Comparison of ENCODE assay signal across 8 mouse cellular contexts in genomic region chr2:30794179-30795108, GRCm38 (mm10). TPM values are rescaled to one million over a fixed set of nuclear protein-coding genes. Genes with fewer than 3 reads are reported as not detected.
DNase-seq lines count a peak whose midpoint lies in the region; ATAC-seq and TF ChIP-seq lines count a peak whose summit lies in the region.

No protein-coding gene starts in this region.

- no peak for TF ChIP-seq EP300 in MEL (IDR thresholded peaks at IDR 0.05; ENCODE audit: low read depth in 1 of 2, low read length in 2 of 2)

- TF ChIP-seq RAD21 in MEL (IDR thresholded peaks at IDR 0.05; ENCODE audit: low read depth, low read length) = peak; percentile 95

- H3K4me3 ChIP-seq in MEL (ENCODE audit: control insufficient read depth in 1 of 2, insufficient read depth in 1 of 2, low read depth in 2 of 2, low read length in 2 of 2) = peak overlapping the region; percentile 50 to 71
- H3K4me3 ChIP-seq in cerebellum, adult 2 months (replicated peaks; ENCODE audit: insufficient read depth, low read depth, low read length) = peak overlapping the region; percentile 59
- peak overlapping the region; percentile 34 for H3K4me3 ChIP-seq in forebrain, postnatal 0 days (ENCODE audit: low read depth, low read length)
- peak overlapping the region; percentile 55 for H3K4me3 ChIP-seq in layer of hippocampus, adult 2 months
- H3K4me3 ChIP-seq in lung, adult 2 months (replicated peaks; ENCODE audit: extremely low read depth, low read depth, low read length) = peak overlapping the region; percentile 78
- H3K4me3 ChIP-seq in neural tube, embryonic 15.5 days (replicated peaks) = peak overlapping the region; percentile 38

- H3K9me3 ChIP-seq in MEL (replicated peaks; ENCODE audit: insufficient read depth, low read length) = no peaks in the 10 kb centered on the region
- no peaks in the 10 kb centered on the region for H3K9me3 ChIP-seq in forebrain, postnatal 0 days (ENCODE audit: low read length)
- no peaks in the 10 kb centered on the region for H3K9me3 ChIP-seq in neural tube, embryonic 15.5 days (replicated peaks)

- H3K27me3 ChIP-seq in MEL (ENCODE audit: control insufficient read depth in 1 of 2, insufficient read depth in 2 of 2, low read length in 2 of 2) = no peaks in the 10 kb centered on the region
- no peaks in the 10 kb centered on the region for H3K27me3 ChIP-seq in cerebellum, adult 2 months (ENCODE audit: control insufficient read depth, insufficient read depth, low read length)
- no peaks in the 10 kb centered on the region for H3K27me3 ChIP-seq in forebrain, postnatal 0 days (ENCODE audit: insufficient read depth, low read length)
- 0 out of 2 replicates have a peak, but pooled peaks cover 2% of the 10 kb centered on the region for H3K27me3 ChIP-seq in neural tube, embryonic 15.5 days (replicated peaks)

- peak overlapping the region; percentile 54 for H3K4me2 ChIP-seq in forebrain, postnatal 0 days (ENCODE audit: low read depth)
- H3K4me2 ChIP-seq in neural tube, embryonic 15.5 days = peak overlapping the region; percentile 65

- TF ChIP-seq POLR2A in MEL (IDR thresholded peaks at IDR 0.05; ENCODE audit: control insufficient read depth in 1 of 2, insufficient read depth in 1 of 2, low read depth in 1 of 2, low read length in 2 of 2, poor library complexity in 1 of 2) = peak in 1 of 2 experiments; percentile 32; a peak in 1 of 4 replicates
- no peak for TF ChIP-seq POLR2A in cerebellum, adult 2 months (IDR thresholded peaks at IDR 0.05; ENCODE audit: borderline replicate concordance, insufficient read depth, low read length)
- TF ChIP-seq POLR2A in lung, adult 2 months (IDR thresholded peaks at IDR 0.05; ENCODE audit: borderline replicate concordance, extremely low read depth, low read depth, low read length) = no peak

- H3K79me2 ChIP-seq in MEL (ENCODE audit: control insufficient read depth, insufficient read depth, low read length, poor library complexity) = no peaks in the 10 kb centered on the region

- H3K4me1 ChIP-seq in MEL (ENCODE audit: control insufficient read depth in 1 of 2, insufficient read depth in 2 of 2, low read length in 2 of 2) = peaks cover 0 to 10% of the 10 kb centered on the region in 2 experiments; a peak in 3 of 4 replicates
- H3K4me1 ChIP-seq in cerebellum, adult 2 months (ENCODE audit: control insufficient read depth, insufficient read depth, low read length) = no peaks in the 10 kb centered on the region
- H3K4me1 ChIP-seq in forebrain, postnatal 0 days (ENCODE audit: insufficient read depth) = peaks cover 17% of the 10 kb centered on the region
- H3K4me1 ChIP-seq in lung, adult 2 months (ENCODE audit: control insufficient read depth, insufficient read depth, low read length) = peaks cover 6% of the 10 kb centered on the region; the same call in 1 of the 2 replicates
- peaks cover 30% of the 10 kb centered on the region for H3K4me1 ChIP-seq in neural tube, embryonic 15.5 days

- peak overlapping the region; percentile 52 for H3K9ac ChIP-seq in MEL (ENCODE audit: control insufficient read depth, low read depth, low read length, poor library complexity, severe bottlenecking)
- peak overlapping the region; percentile 49 for H3K9ac ChIP-seq in forebrain, postnatal 0 days
- peak overlapping the region; percentile 41 for H3K9ac ChIP-seq in neural tube, embryonic 15.5 days (replicated peaks)

- peak; percentile 83 for ATAC-seq in forebrain, postnatal 0 days
- ATAC-seq in neural tube, embryonic 15.5 days (ENCODE audit: low FRiP score) = peak; percentile 64

- DNase-seq in MEL (ENCODE audit: low read depth, low spot score) = peak; percentile 93
- peak; percentile 90 to 98 for DNase-seq in cerebellum, adult 2 months
- peak; percentile 96 for DNase-seq in forebrain, postnatal 0 days
- DNase-seq in heart, postnatal 4 days = peak; percentile 99
- DNase-seq in layer of hippocampus, adult 2 months (ENCODE audit: low spot score in 2 of 2) = peak; percentile 92 to 99
- peak; percentile 98 for DNase-seq in lung, adult 2 months
- DNase-seq in testis, postnatal 10 days (ENCODE audit: low spot score) = peak; percentile 98

- H3K27ac ChIP-seq in MEL (ENCODE audit: control insufficient read depth, low read depth, low read length) = no peak overlapping the region
- peak overlapping the region; percentile 9; the same call in 1 of the 2 replicates for H3K27ac ChIP-seq in cerebellum, adult 2 months (ENCODE audit: insufficient read depth, low read length)
- peak overlapping the region; percentile 73 for H3K27ac ChIP-seq in forebrain, postnatal 0 days (ENCODE audit: low read depth, low read length)
- H3K27ac ChIP-seq in layer of hippocampus, adult 2 months = peak overlapping the region; percentile 91
- peak overlapping the region; percentile 82 for H3K27ac ChIP-seq in neural tube, embryonic 15.5 days (replicated peaks)

- H3K36me3 ChIP-seq in MEL (ENCODE audit: control insufficient read depth in 1 of 2, insufficient read depth in 2 of 2, low read length in 2 of 2) = peaks cover 0 to 4% of the 10 kb centered on the region in 2 experiments; a peak in 2 of 4 replicates
- no peaks in the 10 kb centered on the region for H3K36me3 ChIP-seq in forebrain, postnatal 0 days (ENCODE audit: insufficient read depth)
- H3K36me3 ChIP-seq in neural tube, embryonic 15.5 days = no peaks in the 10 kb centered on the region

- TF ChIP-seq CTCF in MEL (IDR thresholded peaks at IDR 0.05 in 2 of 3, conservative IDR thresholded peaks at IDR 0.05 in 1 of 3; ENCODE audit: control insufficient read depth in 1 of 3, insufficient read depth in 1 of 3, low read depth in 2 of 3, low read length in 3 of 3, poor library complexity in 1 of 3, severe bottlenecking in 1 of 3) = peak; percentile 68 to 99 (median 87)
- peak; percentile 97 for TF ChIP-seq CTCF in cerebellum, adult 2 months (IDR thresholded peaks at IDR 0.05; ENCODE audit: borderline replicate concordance, insufficient read depth, low read depth, low read length)
- TF ChIP-seq CTCF in forebrain, postnatal 0 days (IDR thresholded peaks at IDR 0.05; ENCODE audit: low read depth) = peak; percentile 92
- peak; percentile 86 for TF ChIP-seq CTCF in layer of hippocampus, adult 2 months (conservative IDR thresholded peaks at IDR 0.05)
- peak; percentile 81 for TF ChIP-seq CTCF in lung, adult 2 months (IDR thresholded peaks at IDR 0.05; ENCODE audit: insufficient read depth, low read length)

- 4% methylated on average over 48 of the region's 48 CpGs for WGBS in cerebellum, adult 2 months
- WGBS in forebrain, postnatal 0 days = 6% methylated on average over 48 of the region's 48 CpGs
- WGBS in lung, adult 2 months = 4% methylated on average over 48 of the region's 48 CpGs
- WGBS in neural tube, embryonic 15.5 days = 5% methylated on average over 48 of the region's 48 CpGs

TF ChIP-seq in MEL, 35 proteins besides CTCF, POLR2A, EP300 and RAD21 (continues in another document):
- TF ChIP-seq MAZ (IDR thresholded peaks at IDR 0.05; ENCODE audit: low read depth, low read length) (no peak), MAX (IDR thresholded peaks at IDR 0.05; ENCODE audit: low read length) (peak; percentile 72), MXI1 (IDR thresholded peaks at IDR 0.05; ENCODE audit: low read depth, low read length) (peak; percentile 46)

RNA-seq across cellular contexts. Expression of gene 1700001O22Rik, which starts 9.0 kb away (rescaled TPM):
- 0.50 TPM in 1 of 2 replicates, not detected in the other for total RNA-seq in MEL (2012; rRNA removed)
- polyA plus RNA-seq in MEL (2012; ENCODE audit: insufficient read depth in 1 of 2, insufficient read length in 2 of 2, low read depth in 1 of 2, low replicate concordance in 2 of 2, missing spikeins in 1 of 2) = 1 to 10 TPM in 1 of 2 experiments, not detected in 1; 1.8 TPM
- 3.8 and 4.7 TPM in 2 replicates for polyA plus RNA-seq in cerebellum, adult 2 months (2012; rRNA removed)
- 0.77 and 1.8 TPM in 2 replicates for total RNA-seq in forebrain, postnatal 0 days (2014; rRNA removed)
- 1.4 and 1.5 TPM in 2 replicates for polyA plus RNA-seq in forebrain, postnatal 0 days (2015; fragmentation: Nextera tagmentation; extraction: Ambion mirVana)
- total RNA-seq in heart, postnatal 4 days (2021) = 1 to 10 TPM; 2.6 to 4.0 TPM
- total RNA-seq in layer of hippocampus, adult 2 months (2021) = 1 to 10 TPM; 4.9 to 5.4 TPM
- polyA plus RNA-seq in lung, adult 2 months (2012; rRNA removed) = 1.8 and 2.2 TPM in 2 replicates
- 1.5 and 2.2 TPM in 2 replicates for polyA plus RNA-seq in neural tube, embryonic 15.5 days (2015; fragmentation: Nextera tagmentation; extraction: Ambion mirVana)

RNA-seq across cellular contexts. Expression of gene Ntmt1, which starts 13.2 kb away (rescaled TPM):
- 66.3 and 83.2 TPM in 2 replicates for total RNA-seq in MEL (2012; rRNA removed)
- polyA plus RNA-seq in MEL (2012; ENCODE audit: insufficient read depth in 1 of 2, insufficient read length in 2 of 2, low read depth in 1 of 2, low replicate concordance in 2 of 2, missing spikeins in 1 of 2) = 10 to 100 TPM in 1 of 2 experiments, not detected in 1; 58.9 TPM
- polyA plus RNA-seq in cerebellum, adult 2 months (2012; rRNA removed) = 37.1 and 37.8 TPM in 2 replicates
- 87.6 and 105 TPM in 2 replicates for total RNA-seq in forebrain, postnatal 0 days (2014; rRNA removed)
- polyA plus RNA-seq in forebrain, postnatal 0 days (2015; fragmentation: Nextera tagmentation; extraction: Ambion mirVana) = 106 and 107 TPM in 2 replicates
- 10 to 100 TPM; 51.7 to 54.5 TPM for total RNA-seq in heart, postnatal 4 days (2021)
- total RNA-seq in layer of hippocampus, adult 2 months (2021) = 10 to 100 TPM; 33.1 to 33.5 TPM
- polyA plus RNA-seq in lung, adult 2 months (2012; rRNA removed) = 20.2 and 23.4 TPM in 2 replicates
- polyA plus RNA-seq in neural tube, embryonic 15.5 days (2015; fragmentation: Nextera tagmentation; extraction: Ambion mirVana) = 92.6 and 107 TPM in 2 replicates

RNA-seq across cellular contexts. Expression of gene Asb6, which starts 35.7 kb away (rescaled TPM):
- 38.5 and 50.1 TPM in 2 replicates for total RNA-seq in MEL (2012; rRNA removed)
- 10 to 100 TPM in 1 of 2 experiments, not detected in 1; 54.6 TPM for polyA plus RNA-seq in MEL (2012; ENCODE audit: insufficient read depth in 1 of 2, insufficient read length in 2 of 2, low read depth in 1 of 2, low replicate concordance in 2 of 2, missing spikeins in 1 of 2)
- 46.6 and 52.6 TPM in 2 replicates for polyA plus RNA-seq in cerebellum, adult 2 months (2012; rRNA removed)
- total RNA-seq in forebrain, postnatal 0 days (2014; rRNA removed) = 32.7 and 45.2 TPM in 2 replicates
- 31.3 and 36.0 TPM in 2 replicates for polyA plus RNA-seq in forebrain, postnatal 0 days (2015; fragmentation: Nextera tagmentation; extraction: Ambion mirVana)
- 10 to 100 TPM; 11.7 to 13.2 TPM for total RNA-seq in heart, postnatal 4 days (2021)
- 10 to 100 TPM; 36.7 to 40.8 TPM for total RNA-seq in layer of hippocampus, adult 2 months (2021)
- 42.0 and 44.8 TPM in 2 replicates for polyA plus RNA-seq in lung, adult 2 months (2012; rRNA removed)
- polyA plus RNA-seq in neural tube, embryonic 15.5 days (2015; fragmentation: Nextera tagmentation; extraction: Ambion mirVana) = 40.7 and 44.0 TPM in 2 replicates

RNA-seq across cellular contexts. Expression of gene Prrx2, which starts 40.3 kb away (rescaled TPM):
- not detected in 2 replicates for total RNA-seq in MEL (2012; rRNA removed)
- polyA plus RNA-seq in MEL (2012; ENCODE audit: insufficient read depth in 1 of 2, insufficient read length in 2 of 2, low read depth in 1 of 2, low replicate concordance in 2 of 2, missing spikeins in 1 of 2) = not detected
- 1.7 and 2.1 TPM in 2 replicates for polyA plus RNA-seq in cerebellum, adult 2 months (2012; rRNA removed)
- 2.5 and 4.1 TPM in 2 replicates for total RNA-seq in forebrain, postnatal 0 days (2014; rRNA removed)
- polyA plus RNA-seq in forebrain, postnatal 0 days (2015; fragmentation: Nextera tagmentation; extraction: Ambion mirVana) = 3.6 and 3.7 TPM in 2 replicates
- 1 to 10 TPM; 8.7 to 9.4 TPM for total RNA-seq in heart, postnatal 4 days (2021)
- total RNA-seq in layer of hippocampus, adult 2 months (2021) = 1 to 10 TPM; 1.4 to 2.5 TPM
- polyA plus RNA-seq in lung, adult 2 months (2012; rRNA removed) = 6.2 and 6.6 TPM in 2 replicates
- 1.8 and 2.7 TPM in 2 replicates for polyA plus RNA-seq in neural tube, embryonic 15.5 days (2015; fragmentation: Nextera tagmentation; extraction: Ambion mirVana)
